Mouse (Mus musculus) B cell, adult 2 months (primary cell): ENCODE measurements around the gene Glis3.

Experiments used
- DNase-seq, 2 experiments: peaks; one replicate each; pipeline ENCODE4 v3.0.0; 2022

Gene Glis3

GRCm38 (mm10) chr19:28580499-28580898 is 99.4 kb downstream of the Glis3 start:
- DNase-seq = no peak

GRCm38 (mm10) chr19:28579724-28580375 is 100.0 kb downstream of the Glis3 start:
- no peak for DNase-seq

GRCm38 (mm10) chr19:28577023-28577422 is 102.9 kb downstream of the Glis3 start:
- no peak for DNase-seq

GRCm38 (mm10) chr19:28576619-28577018 is 103.3 kb downstream of the Glis3 start:
- DNase-seq = no peak

GRCm38 (mm10) chr19:28573641-28574040 is 106.2 kb downstream of the Glis3 start:
- DNase-seq = no peak

GRCm38 (mm10) chr19:28569856-28570255 is 110.0 kb downstream of the Glis3 start:
- DNase-seq = no peak

- DNase-seq = no peak
These were observed 112.8 kb downstream of the Glis3 start for GRCm38 (mm10) chr19:28567100-28567499.

- no peak for DNase-seq
These were observed 113.3 kb downstream of the Glis3 start for GRCm38 (mm10) chr19:28566554-28566953.

- DNase-seq = no peak
These were observed 118.2 kb downstream of the Glis3 start for GRCm38 (mm10) chr19:28561697-28562002.

- DNase-seq = no peak
These were observed 118.8 kb downstream of the Glis3 start for GRCm38 (mm10) chr19:28560801-28561696.

- DNase-seq = no peak
These were observed 120.0 kb downstream of the Glis3 start for GRCm38 (mm10) chr19:28559836-28560235.

GRCm38 (mm10) chr19:28559400-28559799 is 120.5 kb downstream of the Glis3 start:
- no peak for DNase-seq

GRCm38 (mm10) chr19:28558661-28559060 is 121.2 kb downstream of the Glis3 start:
- no peak for DNase-seq

GRCm38 (mm10) chr19:28557559-28558328 is 122.1 kb downstream of the Glis3 start:
- DNase-seq = no peak

GRCm38 (mm10) chr19:28555181-28555929 is 124.5 kb downstream of the Glis3 start:
- no peak for DNase-seq

- no peak for DNase-seq
These were observed 129.3 kb downstream of the Glis3 start for GRCm38 (mm10) chr19:28550611-28551010.

- DNase-seq = peak; percentile 2 to 3
These were observed 132.9 kb downstream of the Glis3 start for GRCm38 (mm10) chr19:28546933-28547332.

- DNase-seq = no peak
These were observed 134.4 kb downstream of the Glis3 start for GRCm38 (mm10) chr19:28545493-28545892.

GRCm38 (mm10) chr19:28538813-28539212 is 141.1 kb downstream of the Glis3 start:
- no peak for DNase-seq

- no peak for DNase-seq
These were observed 144.9 kb downstream of the Glis3 start for GRCm38 (mm10) chr19:28534964-28535363.

GRCm38 (mm10) chr19:28533576-28533975 is 146.3 kb downstream of the Glis3 start:
- no peak for DNase-seq

GRCm38 (mm10) chr19:28531750-28532149 is 148.1 kb downstream of the Glis3 start:
- no peak for DNase-seq

GRCm38 (mm10) chr19:28530846-28531245 is 149.0 kb downstream of the Glis3 start:
- DNase-seq = peak; percentile 28 to 42
